Mouse (Mus musculus): ENCODE data around the gene Tyms.

- TF ChIP-seq CTCF (IDR thresholded peaks at IDR 0.05; ENCODE audit: low read depth), result peak; percentile 67
- no peak for TF ChIP-seq EP300 (IDR thresholded peaks at IDR 0.05; ENCODE audit: low read depth)
Observed at GRCm38 (mm10) chr5:30014580-30014979, 58.8 kb downstream of the Tyms start.

Data from liver, postnatal 0 days (tissue).